Mouse (Mus musculus): ENCODE measurements around the gene Nmrk2. TPM values are rescaled to one million over a fixed set of nuclear protein-coding genes. Genes with fewer than 3 reads are reported as not detected.
"Not testable (repeated sequence)": the region's sequence is repeated elsewhere in the genome, so short reads cannot be mapped to it uniquely, and the experiment has no call there.

Gene Nmrk2
- polyA plus RNA-seq, 1 experiment: not detected

DNA sequence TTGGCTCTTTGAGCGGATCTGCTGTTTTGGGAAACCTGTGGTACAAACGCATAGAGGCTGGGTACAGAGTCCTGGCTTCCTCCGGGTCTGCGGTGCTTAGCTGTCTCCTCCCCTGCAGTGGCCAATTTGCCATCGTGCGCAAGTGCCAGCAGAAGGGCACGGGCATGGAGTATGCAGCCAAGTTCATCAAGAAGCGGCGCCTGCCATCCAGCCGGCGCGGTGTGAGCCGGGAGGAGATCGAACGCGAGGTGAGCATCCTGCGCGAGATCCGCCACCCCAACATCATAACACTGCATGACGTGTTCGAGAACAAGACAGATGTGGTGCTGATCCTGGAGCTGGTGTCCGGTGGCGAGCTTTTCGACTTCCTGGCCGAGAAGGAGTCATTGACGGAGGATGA, 12.0 kb downstream of the Nmrk2 start:
- no peak overlapping the region for H3K4me3 ChIP-seq (replicated peaks; ENCODE audit: control insufficient read depth, low read depth, low read length)
- no peak overlapping the region for H3K27ac ChIP-seq (ENCODE audit: control insufficient read depth, insufficient read depth, low read depth, low read length, poor library complexity)
- WGBS: 89% methylated on average over 26 of the region's 26 CpGs
- no peak for TF ChIP-seq CTCF (IDR thresholded peaks at IDR 0.05; ENCODE audit: control insufficient read depth, insufficient read depth, low read length)
- no peak for TF ChIP-seq POLR2A (IDR thresholded peaks at IDR 0.05; ENCODE audit: borderline replicate concordance, control insufficient read depth, low read depth, low read length)
- H3K4me1 ChIP-seq (ENCODE audit: control insufficient read depth, insufficient read depth, low read length): peaks cover 3% of the 10 kb centered on the region

GRCm38 (mm10) chr10:81187161-81187560, 14.7 kb downstream of the Nmrk2 start:
- Histone ChIP-seq H3K4me1 (ENCODE audit: control insufficient read depth, insufficient read depth, low read length) (peaks cover 5% of the 10 kb centered on the region), H3K4me3 (replicated peaks; ENCODE audit: control insufficient read depth, low read depth, low read length) (no peak overlapping the region), H3K27ac (ENCODE audit: control insufficient read depth, insufficient read depth, low read depth, low read length, poor library complexity) (no peak overlapping the region)
- WGBS: 85% methylated on average over 9 of the region's 9 CpGs
- no peak for TF ChIP-seq CTCF (IDR thresholded peaks at IDR 0.05; ENCODE audit: control insufficient read depth, insufficient read depth, low read length)

- TF ChIP-seq CTCF (IDR thresholded peaks at IDR 0.05; ENCODE audit: control insufficient read depth, insufficient read depth, low read length): no peak
- no peak for TF ChIP-seq POLR2A (IDR thresholded peaks at IDR 0.05; ENCODE audit: borderline replicate concordance, control insufficient read depth, low read depth, low read length)
- Histone ChIP-seq H3K4me1 (ENCODE audit: control insufficient read depth, insufficient read depth, low read length) (peaks cover 2% of the 10 kb centered on the region; the same call in 1 of the 2 replicates), H3K27ac (ENCODE audit: control insufficient read depth, insufficient read depth, low read depth, low read length, poor library complexity) (no peak overlapping the region), H3K4me3 (replicated peaks; ENCODE audit: control insufficient read depth, low read depth, low read length) (no peak overlapping the region)
- WGBS: 83% methylated on average over 4 of the region's 4 CpGs
These were observed 17.1 kb downstream of the Nmrk2 start for GRCm38 (mm10) chr10:81184765-81185164.

GRCm38 (mm10) chr10:81183805-81184204, 18.0 kb downstream of the Nmrk2 start, which contains the start of gene 4930442H23Rik:
Gene 4930442H23Rik, minus strand, starts transcription at chr10:81183849.
- peak within 1 kb of the TSS; percentile 82 for H3K27ac ChIP-seq (ENCODE audit: control insufficient read depth, insufficient read depth, low read depth, low read length, poor library complexity)
- WGBS: 83% methylated on average over 5 of the region's 5 CpGs
- H3K4me1 ChIP-seq (ENCODE audit: control insufficient read depth, insufficient read depth, low read length): peaks cover 2% of the 10 kb centered on the region; the same call in 1 of the 2 replicates
- peak within 1 kb of the TSS; percentile 84 for H3K4me3 ChIP-seq (replicated peaks; ENCODE audit: control insufficient read depth, low read depth, low read length)
- TF ChIP-seq POLR2A (IDR thresholded peaks at IDR 0.05; ENCODE audit: borderline replicate concordance, control insufficient read depth, low read depth, low read length): no peak
- TF ChIP-seq CTCF (IDR thresholded peaks at IDR 0.05; ENCODE audit: control insufficient read depth, insufficient read depth, low read length): no peak

- TF ChIP-seq CTCF (IDR thresholded peaks at IDR 0.05; ENCODE audit: control insufficient read depth, insufficient read depth, low read length) (no peak), POLR2A (IDR thresholded peaks at IDR 0.05; ENCODE audit: borderline replicate concordance, control insufficient read depth, low read depth, low read length) (peak; percentile 65; the same call in 1 of the 2 replicates)
- H3K27ac ChIP-seq (ENCODE audit: control insufficient read depth, insufficient read depth, low read depth, low read length, poor library complexity): peak within 1 kb of the TSS; percentile 82
- H3K4me3 ChIP-seq (replicated peaks; ENCODE audit: control insufficient read depth, low read depth, low read length): peak within 1 kb of the TSS; percentile 84
- peaks cover 4% of the 10 kb centered on the region; the same call in 1 of the 2 replicates for H3K4me1 ChIP-seq (ENCODE audit: control insufficient read depth, insufficient read depth, low read length)
- 9% methylated on average over 53 of the region's 53 CpGs for WGBS
These were observed 19.2 kb downstream of the Nmrk2 start, which contains the start of gene Dapk3 for GRCm38 (mm10) chr10:81182336-81183333. Gene Dapk3, plus strand, starts transcription at chr10:81183005.

DNA sequence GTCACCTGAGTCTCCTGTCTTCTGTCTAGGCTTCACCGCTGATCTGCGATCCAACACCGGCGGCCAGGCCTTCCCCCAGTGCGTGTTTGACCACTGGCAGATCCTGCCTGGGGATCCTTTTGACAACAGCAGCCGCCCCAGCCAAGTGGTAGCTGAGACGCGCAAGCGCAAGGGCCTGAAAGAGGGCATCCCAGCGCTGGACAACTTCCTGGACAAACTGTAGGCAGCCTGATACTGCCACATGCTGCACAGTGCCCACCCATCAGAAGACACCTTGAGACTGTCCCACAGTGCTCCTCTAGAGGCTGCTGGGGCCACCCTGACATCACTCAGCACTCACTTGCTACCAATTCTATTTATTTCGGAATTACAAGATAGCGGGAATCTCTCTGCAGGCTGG, 20.0 kb downstream of the Nmrk2 start:
- not testable (repeated sequence) for H3K27ac ChIP-seq (ENCODE audit: control insufficient read depth, insufficient read depth, low read depth, low read length, poor library complexity); H3K4me1 ChIP-seq (ENCODE audit: control insufficient read depth, insufficient read depth, low read length); H3K4me3 ChIP-seq (replicated peaks; ENCODE audit: control insufficient read depth, low read depth, low read length)
- WGBS: 87% methylated on average over 12 of the region's 12 CpGs

DNA sequence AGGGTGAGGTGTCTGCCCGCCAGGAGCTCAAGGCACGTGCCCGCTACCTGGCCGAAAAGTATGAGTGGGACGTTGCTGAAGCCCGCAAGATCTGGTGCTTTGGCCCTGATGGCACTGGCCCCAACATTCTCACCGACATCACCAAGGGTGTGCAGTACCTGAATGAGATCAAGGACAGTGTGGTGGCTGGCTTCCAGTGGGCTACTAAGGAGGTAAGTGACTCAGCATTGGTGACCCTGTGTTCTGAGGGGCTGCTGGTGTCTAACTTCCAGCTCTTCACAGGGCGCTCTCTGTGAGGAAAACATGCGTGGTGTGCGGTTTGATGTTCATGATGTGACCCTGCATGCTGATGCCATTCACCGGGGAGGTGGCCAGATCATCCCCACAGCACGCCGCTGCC, 20.9 kb downstream of the Nmrk2 start:
- TF ChIP-seq CTCF (IDR thresholded peaks at IDR 0.05; ENCODE audit: control insufficient read depth, insufficient read depth, low read length) (no peak), POLR2A (IDR thresholded peaks at IDR 0.05; ENCODE audit: borderline replicate concordance, control insufficient read depth, low read depth, low read length) (no peak)
- H3K27ac ChIP-seq (ENCODE audit: control insufficient read depth, insufficient read depth, low read depth, low read length, poor library complexity): no peak overlapping the region
- 94% methylated on average over 13 of the region's 13 CpGs for WGBS

GRCm38 (mm10) chr10:81179451-81180342, 22.2 kb downstream of the Nmrk2 start:
- H3K27ac ChIP-seq (ENCODE audit: control insufficient read depth, insufficient read depth, low read depth, low read length, poor library complexity): no peak overlapping the region
- H3K4me3 ChIP-seq (replicated peaks; ENCODE audit: control insufficient read depth, low read depth, low read length): no peak overlapping the region
- WGBS: 90% methylated on average over 32 of the region's 32 CpGs
- peaks cover 7% of the 10 kb centered on the region; the same call in 1 of the 2 replicates for H3K4me1 ChIP-seq (ENCODE audit: control insufficient read depth, insufficient read depth, low read length)
- TF ChIP-seq CTCF (IDR thresholded peaks at IDR 0.05; ENCODE audit: control insufficient read depth, insufficient read depth, low read length) (no peak), POLR2A (IDR thresholded peaks at IDR 0.05; ENCODE audit: borderline replicate concordance, control insufficient read depth, low read depth, low read length) (0 out of 2 replicates have a peak, but pooled peaks have one; percentile 5)

More for the DNA sequence above, 20.9 kb downstream of the Nmrk2 start:
- peaks cover 6% of the 10 kb centered on the region; the same call in 1 of the 2 replicates for H3K4me1 ChIP-seq (ENCODE audit: control insufficient read depth, insufficient read depth, low read length)
- H3K4me3 ChIP-seq (replicated peaks; ENCODE audit: control insufficient read depth, low read depth, low read length): no peak overlapping the region

Data from bone marrow, adult 2 months (tissue).